Mouse (Mus musculus) megakaryocyte, embryonic 14.5 days (primary cell): ENCODE results near the gene Shisal2a. TPM values are rescaled to one million over a fixed set of nuclear protein-coding genes. Genes with fewer than 3 reads are reported as not detected.

Source experiments
- H3K27me3 ChIP-seq: replicated peaks from 2 replicates; pipeline ENCODE3; 2012; ENCODE audit warnings: inconsistent platforms
- H3K36me3 ChIP-seq: replicated peaks from 2 replicates; pipeline ENCODE3; 2012; ENCODE audit warnings: low read length, inconsistent platforms, mixed read lengths
- H3K4me1 ChIP-seq: 2 replicates; pipeline ENCODE4 v1.6.1; 2012; ENCODE audit warnings: inconsistent platforms
- H3K4me3 ChIP-seq: replicated peaks from 2 replicates; pipeline ENCODE3; 2012; ENCODE audit warnings: moderate library complexity, mild to moderate bottlenecking, inconsistent platforms
- H3K9me3 ChIP-seq: 2 replicates; pipeline ENCODE4 v1.6.1; 2012; ENCODE audit warnings: inconsistent platforms
- FLI1 ChIP-seq: IDR thresholded peaks from 2 replicates; pipeline ENCODE4 v1.6.1; 2012; ENCODE audit warnings: low read length, inconsistent platforms, mixed read lengths
- GATA1 ChIP-seq: IDR thresholded peaks from 3 replicates; pipeline ENCODE4 v1.6.1; 2012; ENCODE audit warnings: mixed read lengths, low read length, inconsistent platforms, borderline replicate concordance
- polyA plus RNA-seq: library from polyadenylated mRNA; stranded (reverse); fragments of >175 nt; gene quantifications from 2 replicates; pipeline ENCODE4 v1.2.3, GENCODE M21; 2012; ENCODE audit warnings: low replicate concordance; ENCODE audit not compliant: insufficient read depth

Gene Shisal2a
- polyA plus RNA-seq, 1 experiment: not detected

DNA sequence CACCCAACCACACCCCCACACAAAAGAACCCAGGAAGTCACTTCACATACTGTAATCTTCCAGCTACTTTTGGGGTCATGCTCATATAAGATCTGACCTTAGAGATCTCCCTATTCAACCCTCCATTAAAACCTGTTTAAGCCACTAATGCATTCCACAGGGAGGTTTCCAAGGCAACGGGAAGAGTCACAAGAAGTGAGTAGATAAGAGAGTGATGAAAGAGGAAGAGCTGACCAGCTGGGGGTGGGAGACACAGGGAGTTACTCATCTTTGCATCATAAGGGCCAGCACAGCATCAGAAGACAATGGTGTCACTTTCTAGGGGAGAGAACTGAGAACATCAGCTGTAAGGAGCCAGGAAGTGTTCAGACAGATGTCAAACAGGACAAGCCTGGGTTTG, 3.0 kb downstream of the Shisal2a start:
- Histone ChIP-seq H3K36me3 (no peaks in the 10 kb centered on the region), H3K27me3 (peaks cover 71% of the 10 kb centered on the region), H3K4me3 (peak overlapping the region; percentile 7), H3K9me3 (no peaks in the 10 kb centered on the region; the same call in 1 of the 2 replicates), H3K4me1 (peaks cover 62% of the 10 kb centered on the region)
- TF ChIP-seq GATA1 (no peak), FLI1 (no peak)

DNA sequence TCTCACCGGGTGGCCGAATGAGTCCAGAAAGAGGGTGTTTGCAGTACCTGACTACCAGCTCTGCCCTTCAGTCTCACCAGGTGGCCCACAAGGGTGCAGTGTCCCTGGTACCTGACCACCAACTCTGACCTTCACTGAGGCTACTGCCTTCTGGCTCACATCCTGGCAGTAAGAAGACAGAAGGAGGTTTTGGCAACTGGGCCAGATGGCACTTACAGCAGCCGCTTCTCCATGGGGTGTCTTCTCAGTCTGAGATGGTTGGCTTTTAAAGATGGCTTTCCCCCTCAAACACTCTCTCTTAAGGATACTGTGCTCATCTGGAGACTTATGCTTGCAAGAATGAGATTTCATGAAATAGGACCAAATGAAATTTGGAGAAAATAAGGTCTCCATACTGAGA, 3.7 kb downstream of the Shisal2a start:
- Histone ChIP-seq H3K27me3 (peaks cover 65% of the 10 kb centered on the region), H3K4me1 (peaks cover 62% of the 10 kb centered on the region), H3K36me3 (no peaks in the 10 kb centered on the region), H3K9me3 (no peaks in the 10 kb centered on the region; the same call in 1 of the 2 replicates), H3K4me3 (no peak overlapping the region)
- TF ChIP-seq GATA1 (no peak), FLI1 (no peak)

DNA sequence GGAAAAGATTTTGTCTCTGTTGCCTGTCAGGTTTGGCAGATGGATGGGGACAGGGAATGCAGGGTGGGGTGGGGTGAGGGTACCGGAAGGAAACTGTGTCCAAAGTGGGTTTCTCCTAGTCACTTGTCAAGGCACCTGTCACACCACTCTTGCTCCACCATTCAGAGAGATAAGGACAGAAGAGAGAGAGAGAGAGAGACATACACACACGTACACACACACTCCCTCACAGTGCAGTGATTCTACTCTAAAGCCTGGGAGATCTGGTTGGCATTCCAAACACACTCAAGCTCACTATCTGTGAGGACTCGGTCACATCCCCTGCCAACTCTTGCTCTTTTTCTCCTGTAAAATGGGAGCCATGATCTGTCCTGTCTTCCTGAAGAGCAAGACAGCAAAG, 11.0 kb downstream of the Shisal2a start:
- no peaks in the 10 kb centered on the region for H3K9me3 ChIP-seq
- H3K4me1 ChIP-seq: peaks cover 57% of the 10 kb centered on the region
- TF ChIP-seq GATA1 (no peak), FLI1 (no peak)
- peaks cover 7% of the 10 kb centered on the region for H3K27me3 ChIP-seq
- no peak overlapping the region for H3K4me3 ChIP-seq
- no peaks in the 10 kb centered on the region for H3K36me3 ChIP-seq

DNA sequence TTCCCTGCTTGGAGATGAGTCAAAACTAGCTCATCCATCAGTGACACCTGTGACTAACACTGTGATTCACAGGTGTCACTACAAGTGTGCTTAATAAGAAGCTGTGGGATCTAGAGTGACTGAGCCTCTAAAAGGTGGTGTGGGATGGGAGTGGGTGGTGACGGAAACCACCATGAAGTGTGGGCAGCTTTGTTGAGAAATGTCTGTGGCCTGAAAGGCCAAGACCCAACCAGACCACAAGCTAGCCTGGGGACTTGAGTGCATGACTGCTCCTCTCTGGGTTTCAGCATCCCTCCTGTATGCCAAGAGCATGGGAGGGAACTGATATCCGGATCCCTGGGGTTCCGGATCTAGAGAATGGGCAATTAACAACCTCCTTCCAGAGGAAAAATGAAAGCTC, 11.7 kb downstream of the Shisal2a start:
- Histone ChIP-seq H3K4me3 (no peak overlapping the region), H3K9me3 (no peaks in the 10 kb centered on the region), H3K36me3 (no peaks in the 10 kb centered on the region), H3K27me3 (peaks cover 6% of the 10 kb centered on the region), H3K4me1 (peaks cover 56% of the 10 kb centered on the region)
- TF ChIP-seq FLI1: no peak
- TF ChIP-seq GATA1: no peak

DNA sequence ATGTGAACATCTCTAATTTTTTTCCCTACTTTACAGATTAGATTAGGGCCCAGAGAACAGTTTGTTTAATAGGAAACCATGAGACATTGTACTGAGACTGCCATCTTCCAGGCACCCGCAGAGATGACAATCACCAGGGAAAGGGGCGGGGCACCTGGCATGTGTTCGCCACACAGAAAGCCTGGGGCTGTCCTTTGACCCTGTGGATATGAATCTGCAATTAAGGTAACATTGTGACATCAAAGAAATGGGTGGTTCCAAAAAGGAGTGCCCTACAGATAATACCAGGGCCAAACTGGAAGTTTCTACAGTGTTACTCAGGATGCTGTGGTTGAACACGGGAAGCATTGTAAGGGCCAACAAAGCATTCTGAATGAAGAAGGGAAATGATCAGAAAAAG, 12.7 kb downstream of the Shisal2a start:
- Histone ChIP-seq H3K36me3 (no peaks in the 10 kb centered on the region), H3K27me3 (no peaks in the 10 kb centered on the region), H3K4me1 (peaks cover 51% of the 10 kb centered on the region), H3K4me3 (peak overlapping the region; percentile 62), H3K9me3 (no peaks in the 10 kb centered on the region)
- TF ChIP-seq GATA1: no peak
- no peak for TF ChIP-seq FLI1

DNA sequence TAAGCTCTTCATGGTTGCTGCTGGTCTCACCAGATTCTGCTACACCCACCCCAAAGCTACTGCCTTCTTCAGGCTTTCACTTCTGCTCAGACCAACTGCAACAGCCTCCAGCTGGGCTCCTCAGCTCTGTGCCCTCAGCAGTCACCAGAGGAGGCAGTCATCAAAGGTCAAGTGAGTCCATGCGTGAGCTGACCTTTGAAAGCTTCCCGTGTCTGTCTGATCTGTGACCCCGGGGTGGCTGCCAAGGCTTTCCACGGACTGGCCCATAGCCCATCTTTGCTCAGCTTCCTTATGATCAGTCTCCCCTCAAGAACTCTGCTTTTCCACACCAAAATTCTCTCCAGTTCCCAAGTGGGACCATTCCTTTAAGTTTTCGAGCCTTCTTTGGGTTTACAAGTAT, 13.9 kb downstream of the Shisal2a start:
- H3K27me3 ChIP-seq: no peaks in the 10 kb centered on the region
- H3K4me1 ChIP-seq: peaks cover 56% of the 10 kb centered on the region
- H3K9me3 ChIP-seq: no peaks in the 10 kb centered on the region
- TF ChIP-seq FLI1 (no peak), GATA1 (no peak)
- no peak overlapping the region for H3K4me3 ChIP-seq
- no peaks in the 10 kb centered on the region for H3K36me3 ChIP-seq

DNA sequence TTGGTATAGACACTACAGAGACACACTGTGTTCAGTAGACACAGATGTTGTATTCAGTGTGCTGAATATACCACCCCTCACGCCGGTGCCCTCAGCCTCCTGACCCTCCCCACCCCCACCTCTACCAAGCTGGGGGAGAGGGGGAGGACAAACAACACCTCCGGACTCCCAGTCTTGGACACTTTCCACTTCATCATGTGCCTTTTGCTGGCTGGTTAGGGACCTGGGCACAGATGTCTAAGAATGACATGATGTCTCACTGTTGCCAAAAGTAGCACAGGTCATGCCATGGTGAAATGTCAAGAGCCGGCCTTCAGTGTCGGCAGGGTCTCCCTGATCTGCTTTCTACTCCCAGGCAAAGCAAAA, 19.1 kb downstream of the Shisal2a start:
- Histone ChIP-seq H3K4me3 (no peak overlapping the region), H3K9me3 (no peaks in the 10 kb centered on the region), H3K27me3 (peaks cover 21% of the 10 kb centered on the region), H3K4me1 (peaks cover 29% of the 10 kb centered on the region), H3K36me3 (no peaks in the 10 kb centered on the region)
- no peak for TF ChIP-seq FLI1
- TF ChIP-seq GATA1: no peak

DNA sequence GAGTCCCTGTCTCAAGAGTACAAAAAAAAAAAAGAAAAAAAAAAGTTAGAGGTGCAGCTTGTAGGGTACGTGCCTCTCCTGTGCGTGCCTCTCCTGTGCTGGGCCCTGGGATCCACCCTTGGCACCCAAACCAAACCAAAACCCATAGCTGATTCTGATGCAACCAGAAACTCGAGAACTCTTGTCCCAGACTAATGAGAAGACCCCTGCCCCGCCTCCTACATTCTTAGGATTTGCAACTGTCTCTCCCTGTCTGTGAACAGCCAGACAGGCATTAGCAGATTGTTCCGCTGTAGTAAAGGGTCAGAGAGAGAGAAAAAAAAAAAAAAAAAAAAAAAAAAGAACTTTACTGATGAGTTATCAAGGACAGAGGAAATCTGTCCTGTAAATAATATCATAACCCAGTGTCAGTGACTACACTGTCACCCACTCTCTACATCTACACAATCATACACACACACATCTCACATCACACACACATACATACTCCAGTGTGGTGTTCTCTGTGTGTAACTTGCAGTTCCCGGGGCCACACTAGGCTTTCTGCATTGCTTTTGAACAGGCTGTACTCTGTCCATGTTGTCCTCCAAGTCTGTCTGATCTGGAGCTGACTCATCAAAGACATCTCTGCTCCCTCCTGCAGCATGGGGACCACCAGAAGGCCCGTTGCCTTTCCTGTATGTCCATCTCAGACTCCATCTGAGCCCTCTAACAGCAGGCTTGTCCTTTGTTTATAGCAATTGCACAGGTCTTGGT, 19.6 kb downstream of the Shisal2a start:
- H3K27me3 ChIP-seq: peaks cover 27% of the 10 kb centered on the region
- H3K4me3 ChIP-seq: no peak overlapping the region
- no peaks in the 10 kb centered on the region for H3K36me3 ChIP-seq
- peaks cover 26% of the 10 kb centered on the region for H3K4me1 ChIP-seq
- no peaks in the 10 kb centered on the region for H3K9me3 ChIP-seq
- TF ChIP-seq GATA1 (no peak), FLI1 (no peak)

DNA sequence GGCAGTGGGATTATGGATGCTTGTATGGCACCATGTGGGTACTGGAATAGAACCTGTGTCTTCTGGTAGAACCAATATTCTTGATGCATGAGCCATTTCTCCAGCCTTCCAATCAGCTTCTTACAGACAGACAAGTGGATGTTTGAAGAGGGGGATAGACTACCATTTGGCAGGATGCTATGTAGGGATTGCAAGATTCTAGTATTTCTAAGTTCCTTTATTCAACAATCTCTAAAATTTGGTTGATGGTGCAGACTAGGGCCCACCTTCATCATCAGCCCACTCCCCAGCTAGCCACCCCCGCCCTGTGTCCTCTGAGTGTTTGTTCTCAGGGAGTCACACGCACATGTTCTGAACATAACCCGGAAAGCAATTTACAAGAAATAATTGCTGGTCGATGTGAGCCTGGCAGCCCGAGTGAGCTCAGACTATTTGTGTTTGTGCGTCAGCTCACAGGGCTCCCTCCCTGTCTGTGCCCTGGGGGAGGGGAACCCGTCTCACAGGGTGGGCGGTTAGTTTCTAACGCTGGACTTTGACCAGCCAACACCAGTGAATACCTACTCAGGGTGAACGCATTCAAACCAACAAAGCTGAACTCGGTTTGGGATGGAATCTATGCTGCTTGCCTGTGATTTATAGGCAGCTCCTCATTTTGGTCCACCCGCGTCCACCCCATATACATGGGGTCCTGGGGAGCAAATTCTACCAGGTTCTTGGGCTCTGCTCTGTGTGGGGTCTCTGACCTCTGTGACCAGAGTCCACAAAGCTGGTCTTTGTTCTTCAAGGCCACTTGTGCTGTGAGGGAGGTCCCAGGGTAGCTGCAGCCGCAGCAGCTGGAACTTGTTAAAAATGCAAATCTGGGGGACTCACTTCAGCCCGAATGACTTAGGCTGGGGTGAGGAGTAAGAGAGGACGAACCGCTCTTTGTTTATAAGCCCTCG, 20.6 kb downstream of the Shisal2a start:
- H3K9me3 ChIP-seq: no peaks in the 10 kb centered on the region
- peaks cover 22% of the 10 kb centered on the region for H3K4me1 ChIP-seq
- TF ChIP-seq GATA1 (no peak), FLI1 (no peak)

More for the DNA sequence above, 20.6 kb downstream of the Shisal2a start:
- Histone ChIP-seq H3K36me3 (no peaks in the 10 kb centered on the region), H3K27me3 (peaks cover 33% of the 10 kb centered on the region), H3K4me3 (no peak overlapping the region)
